Mouse (Mus musculus) hindbrain, postnatal 0 days (tissue): ENCODE measurements around the gene Tmem178b. TPM values are rescaled to one million over a fixed set of nuclear protein-coding genes. Genes with fewer than 3 reads are reported as not detected.

Experiments
- ATAC-seq: fragments of 200-750 bp; cut with Nextera tagmentation; 2 replicates; pipeline ENCODE4 v1.8.0; 2017; ENCODE audit warnings: mild to moderate bottlenecking, moderate TSS enrichment, moderate library complexity
- DNase-seq: peaks from one replicate; pipeline ENCODE4 v3.0.0-alpha.2; 2015; ENCODE audit warnings: low spot score
- H3K27ac ChIP-seq: fragments of 300-500 bp; sonication (generic); 2 replicates; pipeline ENCODE4 v1.5.1; 2014; ENCODE audit warnings: mild to moderate bottlenecking
- H3K27me3 ChIP-seq: fragments of 300-500 bp; sonication (generic); 2 replicates; pipeline ENCODE4 v1.6.1; 2014; ENCODE audit warnings: low read length, mixed read lengths; ENCODE audit not compliant: insufficient read depth
- H3K36me3 ChIP-seq: fragments of 300-500 bp; sonication (generic); 2 replicates; pipeline ENCODE4 v1.6.1; 2014; ENCODE audit warnings: low read length, mixed read lengths; ENCODE audit not compliant: insufficient read depth
- H3K4me1 ChIP-seq: fragments of 300-500 bp; sonication (generic); 2 replicates; pipeline ENCODE4 v1.6.1; 2014; ENCODE audit warnings: antibody characterized with exemption, low read length, mixed read lengths; ENCODE audit not compliant: insufficient read depth
- H3K4me2 ChIP-seq: fragments of 300-500 bp; sonication (generic); 2 replicates; pipeline ENCODE4 v1.6.1; 2014; ENCODE audit warnings: low read depth, mild to moderate bottlenecking, low read length, moderate library complexity, mixed read lengths
- H3K4me3 ChIP-seq: fragments of 300-500 bp; sonication (generic); 2 replicates; pipeline ENCODE4 v1.5.1; 2014; ENCODE audit warnings: low read length
- H3K9ac ChIP-seq: fragments of 300-500 bp; sonication (generic); replicated peaks from 2 replicates; pipeline ENCODE4 v1.6.1; 2014; ENCODE audit warnings: mild to moderate bottlenecking, low read length, moderate library complexity, mixed read lengths
- H3K9me3 ChIP-seq: fragments of 300-500 bp; sonication (generic); 2 replicates; pipeline ENCODE4 v1.6.1; 2016; ENCODE audit warnings: low read length, mixed read lengths
- CTCF ChIP-seq: IDR thresholded peaks from 2 replicates; pipeline ENCODE4 v1.5.1; 2016; ENCODE audit warnings: antibody characterized with exemption, control low read depth, low read depth
- WGBS: fragments of 180-500 bp; shearing (Covaris S2); extraction: QIAGEN DNeasy Blood & Tissue Kit; methylation state at CpG from one replicate; pipeline ENCODE4 v1.1.7; 2014; 5-methylcytosine and 5-hydroxymethylcytosine counted together
- polyA plus RNA-seq: library from polyadenylated mRNA; unstranded; fragments of >200 nt; fragmentation: Nextera tagmentation; extraction: Ambion mirVana; gene quantifications from 2 replicates; pipeline ENCODE4 v1.2.1, GENCODE M21; 2015
- total RNA-seq: library from RNA; depleted of rRNA; stranded (reverse); fragments of >200 nt; gene quantifications from 2 replicates; pipeline ENCODE4 v1.2.3, GENCODE M21; 2014

The Tmem178b gene
- total and polyA plus RNA-seq, 2 experiments from 2014 or later = 31.4 to 146 TPM

DNA sequence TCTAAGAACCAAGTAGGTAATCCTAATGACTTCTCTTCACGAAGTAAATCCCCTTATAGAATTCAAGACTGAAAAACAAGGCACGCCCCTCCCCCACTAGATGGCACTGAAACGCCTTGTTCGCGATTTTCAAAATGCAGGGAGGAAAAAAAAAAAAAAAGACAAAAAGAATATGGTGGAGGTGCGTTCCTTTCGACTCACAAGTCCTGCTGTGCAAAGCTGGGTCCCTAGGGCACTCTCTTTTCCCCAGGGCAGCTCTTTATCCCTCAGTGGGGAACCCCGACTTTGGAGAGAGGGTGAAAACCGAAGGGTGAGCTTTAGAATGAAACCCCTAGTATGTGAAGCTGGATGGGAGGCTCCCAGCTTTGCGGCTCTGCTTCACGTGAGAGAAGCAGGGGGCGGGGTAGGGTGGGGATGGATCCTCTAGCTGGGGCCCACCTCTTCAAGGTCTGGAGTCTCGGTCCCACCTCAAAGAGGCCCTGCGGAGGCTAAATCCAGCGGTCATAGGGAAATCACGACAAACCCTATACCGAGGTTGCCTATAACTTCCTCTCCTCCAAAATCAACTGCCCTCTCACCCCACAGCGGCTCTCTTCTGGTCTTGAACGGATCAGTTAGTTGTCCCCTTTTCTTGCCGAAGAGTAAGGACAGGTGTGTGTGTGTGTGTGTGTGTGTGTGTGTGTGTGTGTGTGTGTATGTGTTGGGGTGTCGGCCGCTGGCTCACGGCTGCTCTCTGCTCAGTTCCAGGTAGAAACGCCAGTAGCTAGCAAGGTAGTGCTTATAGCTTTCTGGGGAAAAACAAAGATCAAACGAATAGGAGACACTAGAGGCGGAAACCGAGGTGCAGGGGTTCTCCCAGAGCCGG is 2.6 kb upstream of the Tmem178b start:
- H3K27ac ChIP-seq = peak overlapping the region; percentile 98
- H3K4me2 ChIP-seq = peak overlapping the region; percentile 77
- no peaks in the 10 kb centered on the region for H3K9me3 ChIP-seq
- DNase-seq (peak; percentile 94), ATAC-seq (peak; percentile 22; the same call in 1 of the 2 replicates)
- TF ChIP-seq CTCF = peak; percentile 79
- peak overlapping the region; percentile 82 for H3K4me3 ChIP-seq
- 0 out of 2 replicates have a peak, but pooled peaks cover 3% of the 10 kb centered on the region for H3K4me1 ChIP-seq
- no peaks in the 10 kb centered on the region for H3K27me3 ChIP-seq
- H3K9ac ChIP-seq = peak overlapping the region; percentile 88
- no peaks in the 10 kb centered on the region for H3K36me3 ChIP-seq
- WGBS = under 1% methylated on average over 28 of the region's 28 CpGs

DNA sequence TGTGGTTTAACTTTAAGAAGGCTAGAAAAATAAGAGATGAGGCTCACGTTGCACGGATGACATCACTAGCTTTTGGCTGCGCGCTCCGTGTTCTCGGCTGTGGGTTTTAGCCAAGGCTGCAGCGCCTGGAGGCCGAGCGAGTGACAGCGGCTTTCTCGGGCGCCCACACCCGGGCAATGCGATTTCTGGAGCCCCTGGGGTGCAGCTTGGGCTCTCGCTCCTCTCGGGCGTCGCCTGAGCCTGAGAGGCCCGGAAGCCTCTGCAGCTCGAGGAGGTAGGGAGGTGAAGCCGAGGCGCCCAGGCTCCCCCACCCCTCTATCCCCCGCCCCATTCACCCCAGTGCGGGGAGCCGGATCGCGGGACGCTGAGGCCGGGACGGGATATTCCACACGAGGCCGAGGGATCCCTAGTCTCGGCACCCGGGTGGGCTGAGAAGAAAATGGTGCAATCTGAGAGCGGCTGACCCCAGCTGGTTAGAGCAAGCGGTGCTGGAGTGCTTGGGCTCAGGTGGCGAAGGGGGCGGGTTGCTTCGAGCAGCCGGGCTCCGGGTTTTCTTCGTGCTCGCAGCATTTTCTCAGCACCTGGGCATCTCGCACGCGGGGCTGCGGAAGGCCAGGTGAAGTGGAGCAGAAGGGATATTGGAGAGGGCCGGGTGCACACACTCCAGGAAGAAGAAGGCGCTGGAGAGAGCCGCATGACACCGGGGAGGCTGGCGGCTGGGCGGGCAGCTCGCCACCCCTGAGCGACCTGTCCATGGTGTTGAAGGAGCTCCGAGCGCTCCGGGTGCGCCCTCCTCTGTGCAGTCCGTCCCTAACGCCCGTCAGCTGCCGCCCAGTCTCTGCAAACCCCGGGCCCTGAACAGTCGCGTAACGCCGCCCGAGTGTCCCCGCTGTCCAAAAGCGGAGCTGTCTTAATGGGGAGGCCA is 1.4 kb upstream of the Tmem178b start:
- peak; percentile 15 for TF ChIP-seq CTCF
- no peaks in the 10 kb centered on the region for H3K9me3 ChIP-seq
- WGBS = under 1% methylated on average over 71 of the region's 71 CpGs
- no peaks in the 10 kb centered on the region for H3K27me3 ChIP-seq
- H3K9ac ChIP-seq = peak overlapping the region; percentile 88
- H3K4me2 ChIP-seq = peak overlapping the region; percentile 77
- peak; percentile 94 for DNase-seq
- H3K27ac ChIP-seq = peak overlapping the region; percentile 98
- ATAC-seq = peak; percentile 79
- peaks cover 3% of the 10 kb centered on the region; the same call in 1 of the 2 replicates for H3K4me1 ChIP-seq
- no peaks in the 10 kb centered on the region for H3K36me3 ChIP-seq
- peak overlapping the region; percentile 82 for H3K4me3 ChIP-seq

DNA sequence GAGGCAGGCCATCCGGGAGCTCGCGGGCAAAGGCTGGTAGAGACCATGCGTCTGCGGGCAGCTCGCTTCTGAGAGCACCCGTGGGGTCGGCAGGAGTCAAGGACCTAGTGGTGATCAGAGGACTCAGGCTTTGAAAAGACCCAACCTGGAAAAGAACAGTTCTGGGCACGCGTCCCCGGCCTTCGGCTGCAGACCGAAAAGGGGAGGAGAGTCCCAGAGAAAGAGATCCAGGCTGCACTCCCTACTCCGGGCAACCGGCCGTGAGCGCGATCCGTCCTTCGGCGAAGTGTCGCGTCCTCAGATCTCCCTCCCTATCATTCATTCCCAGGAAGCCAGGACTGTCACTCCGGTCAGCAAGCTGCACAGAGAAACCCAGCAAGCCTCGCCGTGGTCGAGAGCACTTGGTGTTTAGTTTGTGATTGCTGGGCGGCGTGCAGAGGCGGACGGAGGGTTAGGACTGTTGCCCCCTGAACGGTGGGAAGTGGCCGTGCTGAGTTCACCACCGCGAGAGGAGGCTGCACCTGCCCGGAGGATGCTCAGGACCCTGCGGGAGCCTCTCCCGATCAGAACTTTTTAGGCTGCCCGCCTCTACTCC is 668 bp upstream of the Tmem178b start:
- peak overlapping the region; percentile 88 for H3K9ac ChIP-seq
- WGBS = under 1% methylated on average over 39 of the region's 39 CpGs
- H3K27ac ChIP-seq = peak overlapping the region; percentile 98
- H3K4me1 ChIP-seq = peaks cover 3% of the 10 kb centered on the region; the same call in 1 of the 2 replicates
- TF ChIP-seq CTCF = no peak
- no peaks in the 10 kb centered on the region for H3K36me3 ChIP-seq
- H3K4me2 ChIP-seq = peak overlapping the region; percentile 77
- H3K4me3 ChIP-seq = peak overlapping the region; percentile 82
- no peaks in the 10 kb centered on the region for H3K27me3 ChIP-seq
- ATAC-seq (peak; percentile 30), DNase-seq (peak; percentile 67)
- H3K9me3 ChIP-seq = no peaks in the 10 kb centered on the region

DNA sequence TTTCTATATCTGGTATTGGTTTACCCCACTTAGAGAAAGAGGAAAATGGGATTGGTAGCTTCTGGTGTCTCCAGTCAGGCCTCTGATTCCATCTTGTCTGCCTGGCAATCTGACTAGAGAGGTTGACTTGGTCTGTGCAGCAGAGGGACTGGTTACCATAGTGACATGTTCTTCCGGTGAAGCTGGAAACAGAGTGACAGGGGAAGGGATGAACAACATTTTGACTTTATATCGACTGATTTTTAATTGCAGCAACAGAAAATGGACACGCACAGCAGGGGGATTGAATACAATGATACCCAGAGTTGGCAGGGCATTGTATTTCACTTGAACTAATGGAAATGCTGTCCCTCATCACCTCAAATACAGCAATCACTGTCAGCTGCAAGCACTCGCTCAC is 2.1 kb downstream of the Tmem178b start:
- 9% methylated on average over 4 of the region's 4 CpGs for WGBS
- ATAC-seq = no peak

DNA sequence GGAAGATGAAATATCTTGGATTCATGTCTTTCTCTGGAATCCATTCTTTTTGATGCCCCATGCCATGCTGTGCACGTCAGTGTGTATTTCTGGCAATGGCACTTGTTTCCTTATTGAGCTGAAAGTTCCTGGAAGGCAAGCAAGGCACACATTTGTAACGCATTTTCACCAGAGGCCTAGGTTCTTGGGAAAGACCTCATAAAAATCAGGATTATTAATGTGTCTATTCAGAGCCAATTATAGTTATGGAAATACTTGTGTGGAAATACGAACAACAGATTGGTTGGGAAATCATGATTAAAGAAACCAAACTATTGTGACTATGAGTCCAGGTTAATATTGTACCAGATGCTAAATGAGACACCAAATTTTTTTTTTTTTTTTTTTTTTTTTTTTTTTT is 3.4 kb downstream of the Tmem178b start:
- no peak for ATAC-seq
- WGBS = 40% methylated on average over 3 of the region's 3 CpGs
- Histone ChIP-seq H3K9me3 (no peaks in the 10 kb centered on the region), H3K36me3 (no peaks in the 10 kb centered on the region), H3K27me3 (no peaks in the 10 kb centered on the region), H3K27ac (no peak overlapping the region), H3K4me1 (peaks cover 3% of the 10 kb centered on the region; the same call in 1 of the 2 replicates), H3K9ac (no peak overlapping the region), H3K4me2 (peak overlapping the region; percentile 77), H3K4me3 (no peak overlapping the region)
- TF ChIP-seq CTCF = no peak
- no peak for DNase-seq

More for the DNA sequence above, 2.1 kb downstream of the Tmem178b start:
- H3K27me3 ChIP-seq = no peaks in the 10 kb centered on the region
- no peaks in the 10 kb centered on the region for H3K9me3 ChIP-seq
- peak overlapping the region; percentile 37; the same call in 1 of the 2 replicates for H3K9ac ChIP-seq
- H3K36me3 ChIP-seq = no peaks in the 10 kb centered on the region
- H3K4me3 ChIP-seq = peak overlapping the region; percentile 82
- TF ChIP-seq CTCF = no peak
- peak; percentile 76 for DNase-seq
- no peak overlapping the region for H3K27ac ChIP-seq
- H3K4me2 ChIP-seq = peak overlapping the region; percentile 77
- H3K4me1 ChIP-seq = peaks cover 3% of the 10 kb centered on the region; the same call in 1 of the 2 replicates

DNA sequence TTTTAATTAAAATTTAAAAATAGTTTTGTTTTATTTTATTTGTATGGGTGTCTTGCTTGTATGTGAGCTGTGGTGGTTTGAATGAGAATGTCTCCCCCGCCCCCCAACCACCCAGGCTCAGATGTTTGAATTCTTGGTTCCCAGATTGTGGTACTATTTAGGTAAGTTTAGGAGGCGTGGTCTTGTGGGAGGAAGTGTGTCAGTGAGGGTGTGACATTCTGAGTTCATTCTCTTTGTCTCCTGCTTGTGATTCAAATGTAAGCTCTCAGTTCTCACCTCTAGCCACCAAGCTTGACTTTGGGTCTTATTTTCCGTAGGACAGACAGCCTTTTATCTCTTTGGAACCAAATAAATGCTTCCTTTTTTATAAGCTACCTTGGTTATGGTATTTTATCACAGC is 17.7 kb downstream of the Tmem178b start:
- no peak for DNase-seq

More for the DNA sequence above, 17.7 kb downstream of the Tmem178b start:
- no peaks in the 10 kb centered on the region for H3K36me3 ChIP-seq
- no peaks in the 10 kb centered on the region for H3K27me3 ChIP-seq
- WGBS = 81% methylated on average over 3 of the region's 3 CpGs
- no peaks in the 10 kb centered on the region for H3K9me3 ChIP-seq
- no peak overlapping the region for H3K4me3 ChIP-seq
- H3K9ac ChIP-seq = no peak overlapping the region
- TF ChIP-seq CTCF = no peak
- no peak for ATAC-seq
- no peak overlapping the region for H3K4me2 ChIP-seq
- H3K27ac ChIP-seq = no peak overlapping the region
- no peaks in the 10 kb centered on the region for H3K4me1 ChIP-seq
